Mouse (Mus musculus): ENCODE results near the gene Rce1. TPM values are rescaled to one million over a fixed set of nuclear protein-coding genes. Genes with fewer than 3 reads are reported as not detected.

Gene Rce1
- polyA plus RNA-seq (2015; fragmentation: Nextera tagmentation; extraction: Ambion mirVana) = 53.7 and 54.1 TPM in 2 replicates

DNA sequence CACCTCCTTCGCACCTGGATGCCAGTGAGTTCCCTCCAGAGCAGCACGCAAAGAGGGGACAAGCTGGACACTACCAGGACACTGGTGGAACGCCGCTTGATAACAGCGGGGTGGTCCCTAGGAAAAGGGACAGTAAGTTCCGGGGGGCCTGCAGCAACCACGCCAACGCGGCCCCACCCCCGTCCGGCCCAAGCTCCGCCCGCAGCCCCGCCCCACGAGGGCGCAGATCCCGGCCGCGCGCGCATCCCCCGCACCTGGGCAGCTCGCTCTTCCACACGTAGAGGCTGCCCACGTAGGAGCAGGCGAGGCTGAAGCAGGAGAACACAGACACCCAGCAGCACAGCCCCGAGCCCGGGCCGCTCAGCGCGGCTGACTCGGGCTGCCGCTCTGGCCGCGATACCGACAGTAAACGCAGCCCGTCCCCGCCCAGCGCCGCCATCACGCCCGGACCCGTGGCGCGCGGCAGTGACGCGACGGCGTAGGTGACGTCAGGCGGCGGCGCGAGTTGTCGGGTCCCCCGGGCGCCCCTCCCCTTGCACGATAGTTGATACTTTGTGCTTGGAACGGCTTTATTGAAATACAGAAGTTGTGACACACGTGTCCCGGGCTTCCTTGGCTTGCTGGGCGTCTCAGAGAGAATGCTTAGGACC, at the start of gene Rce1:
Gene Rce1 (minus strand): TSS at position 463 of the 650 bp plus-strand sequence.
- Histone ChIP-seq H3K36me3 (replicated peaks) (peaks cover 17% of the 10 kb centered on the region), H3K9ac (peak within 1 kb of the TSS; percentile 82), H3K27me3 (replicated peaks) (no peaks in the 10 kb centered on the region), H3K4me2 (peak within 1 kb of the TSS; percentile 95), H3K4me1 (peaks cover 43% of the 10 kb centered on the region), H3K9me3 (no peaks in the 10 kb centered on the region), H3K4me3 (peak within 1 kb of the TSS; percentile 82), H3K27ac (peak within 1 kb of the TSS; percentile 92)
- peak; percentile 89 for ATAC-seq (replicated peaks)
- WGBS = under 1% methylated on average over 64 of the region's 64 CpGs

DNA sequence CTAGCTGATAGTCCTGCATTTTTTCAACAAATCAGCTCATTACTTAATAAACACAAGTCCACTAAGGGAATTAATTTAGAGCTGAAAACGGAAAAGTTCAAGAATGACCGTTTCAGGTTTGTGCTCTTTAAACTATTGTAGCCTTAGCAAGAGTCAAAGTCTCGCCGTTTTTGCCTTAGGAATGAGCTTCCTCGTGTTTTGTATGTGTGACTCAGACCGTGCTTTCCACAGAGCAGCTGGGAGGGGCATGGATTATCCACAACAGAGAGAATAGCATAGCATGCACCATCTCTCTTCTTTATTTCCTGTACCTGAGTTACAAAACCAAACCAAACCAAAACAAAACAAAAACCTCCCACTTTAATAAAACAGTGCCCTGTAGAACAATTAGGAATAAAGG, 47.0 kb upstream of the Rce1 start:
- no peak overlapping the region for H3K27ac ChIP-seq
- no peaks in the 10 kb centered on the region for H3K9me3 ChIP-seq
- H3K4me1 ChIP-seq = no peaks in the 10 kb centered on the region
- H3K9ac ChIP-seq = no peak overlapping the region
- H3K27me3 ChIP-seq (replicated peaks) = no peaks in the 10 kb centered on the region
- no peaks in the 10 kb centered on the region for H3K36me3 ChIP-seq (replicated peaks)
- H3K4me3 ChIP-seq = no peak overlapping the region
- no peak for ATAC-seq (replicated peaks)
- no peak overlapping the region for H3K4me2 ChIP-seq
- 41% methylated on average over 6 of the region's 6 CpGs for WGBS

DNA sequence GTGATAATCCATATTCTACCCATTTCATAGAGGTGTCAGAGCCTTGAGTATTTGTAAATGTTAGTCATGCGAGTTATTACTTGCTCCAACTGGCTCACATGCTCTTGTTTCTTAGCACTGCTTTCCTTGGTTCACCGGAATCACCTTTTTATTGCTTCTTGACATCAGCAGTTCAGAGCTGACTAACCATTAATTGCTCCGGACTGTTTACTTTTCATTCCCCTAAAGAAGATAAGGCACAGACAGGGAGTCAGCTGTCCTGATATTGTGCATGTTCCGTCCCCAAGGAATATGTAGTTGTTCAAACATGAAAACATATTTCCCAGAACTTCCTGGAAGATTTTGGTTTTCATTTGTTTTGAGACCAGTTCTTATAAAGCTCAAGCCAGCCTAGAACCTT, 45.3 kb upstream of the Rce1 start:
- no peaks in the 10 kb centered on the region for H3K36me3 ChIP-seq (replicated peaks)
- H3K9me3 ChIP-seq = no peaks in the 10 kb centered on the region
- H3K9ac ChIP-seq = no peak overlapping the region
- H3K27me3 ChIP-seq (replicated peaks) = no peaks in the 10 kb centered on the region
- no peak overlapping the region for H3K27ac ChIP-seq
- no peak overlapping the region for H3K4me2 ChIP-seq
- no peaks in the 10 kb centered on the region for H3K4me1 ChIP-seq
- H3K4me3 ChIP-seq = no peak overlapping the region
- ATAC-seq (replicated peaks) = no peak
- 92% methylated on average over 4 of the region's 4 CpGs for WGBS

DNA sequence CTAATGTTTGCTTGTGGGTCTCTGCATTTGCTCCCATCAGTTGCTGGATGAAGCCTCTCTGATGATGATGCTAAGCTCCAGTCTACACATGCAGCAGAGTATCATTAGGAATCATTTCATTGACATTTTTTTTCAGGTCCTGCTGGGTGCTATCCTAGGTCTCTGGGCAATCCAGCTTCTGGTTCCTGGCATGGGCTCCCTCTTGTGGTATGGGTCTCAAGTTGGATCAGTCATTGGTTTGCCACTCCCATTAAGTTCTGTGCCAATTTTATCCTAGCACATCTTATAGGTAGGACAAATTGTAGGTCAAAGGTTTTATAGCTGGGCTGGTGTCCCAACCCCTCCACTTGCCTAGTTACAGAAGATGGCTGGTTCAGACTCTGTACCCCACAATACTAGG, 41.4 kb upstream of the Rce1 start:
- Histone ChIP-seq H3K36me3 (replicated peaks) (no peaks in the 10 kb centered on the region), H3K4me3 (no peak overlapping the region), H3K27me3 (replicated peaks) (no peaks in the 10 kb centered on the region), H3K4me1 (no peaks in the 10 kb centered on the region), H3K9me3 (no peaks in the 10 kb centered on the region), H3K9ac (no peak overlapping the region), H3K27ac (no peak overlapping the region), H3K4me2 (no peak overlapping the region)
- no peak for ATAC-seq (replicated peaks)

DNA sequence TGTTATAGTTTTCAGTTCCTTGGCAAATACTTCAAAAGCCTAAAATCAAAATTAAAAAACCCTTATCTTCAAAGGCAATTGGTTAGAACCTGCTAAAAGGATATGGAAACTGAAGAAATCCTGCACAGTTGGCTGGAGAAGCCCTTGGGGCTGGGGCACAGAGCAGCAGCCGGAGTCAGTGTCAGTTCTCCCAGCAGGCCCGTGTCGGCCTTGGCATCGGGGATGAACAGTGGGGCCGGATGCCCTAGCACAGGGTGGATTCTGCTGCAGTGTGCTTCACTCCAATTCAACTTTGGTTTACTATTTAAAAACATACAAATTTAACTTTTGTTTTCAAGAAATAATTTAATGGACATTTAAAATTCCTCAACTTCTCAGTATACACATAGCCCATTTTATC, 32.7 kb upstream of the Rce1 start:
- Histone ChIP-seq H3K27ac (no peak overlapping the region), H3K9ac (no peak overlapping the region), H3K9me3 (no peaks in the 10 kb centered on the region), H3K27me3 (replicated peaks) (no peaks in the 10 kb centered on the region), H3K4me3 (no peak overlapping the region), H3K4me2 (no peak overlapping the region), H3K36me3 (replicated peaks) (no peaks in the 10 kb centered on the region), H3K4me1 (no peaks in the 10 kb centered on the region)
- no peak for ATAC-seq (replicated peaks)
- WGBS = 88% methylated on average over 5 of the region's 5 CpGs

DNA sequence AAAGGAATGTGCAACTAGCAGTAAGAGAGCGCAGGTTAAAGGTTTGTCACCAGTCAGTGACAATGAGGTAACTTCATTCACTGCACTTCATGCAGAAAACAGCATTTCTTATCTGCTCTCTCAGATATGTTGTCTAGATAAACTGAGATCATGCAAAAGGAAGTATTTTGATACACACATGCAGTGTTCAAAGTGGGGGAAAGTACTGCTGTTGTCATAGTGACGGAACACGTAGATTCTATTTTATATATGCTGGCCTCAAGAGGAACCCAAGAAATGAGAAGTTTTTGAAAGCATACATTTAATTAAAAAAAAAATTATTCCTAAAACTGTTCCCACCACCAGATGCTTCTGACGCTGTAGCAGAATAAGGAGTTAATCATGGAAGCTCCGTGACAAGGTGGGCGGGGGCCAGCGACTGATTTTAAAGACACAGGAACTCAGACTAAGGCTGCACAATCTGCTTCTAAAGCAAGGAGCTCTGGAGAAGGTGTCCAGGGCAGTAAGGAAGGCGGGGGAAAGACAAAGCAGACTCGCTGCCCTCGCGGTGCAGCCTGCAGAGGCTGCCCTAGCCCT, 21.6 kb upstream of the Rce1 start:
- no peaks in the 10 kb centered on the region for H3K27me3 ChIP-seq (replicated peaks)
- 62% methylated on average over 11 of the region's 11 CpGs for WGBS
- no peaks in the 10 kb centered on the region for H3K4me1 ChIP-seq
- H3K9me3 ChIP-seq = no peaks in the 10 kb centered on the region
- H3K27ac ChIP-seq = no peak overlapping the region
- no peaks in the 10 kb centered on the region for H3K36me3 ChIP-seq (replicated peaks)
- ATAC-seq (replicated peaks) = no peak
- no peak overlapping the region for H3K4me3 ChIP-seq
- no peak overlapping the region for H3K4me2 ChIP-seq
- H3K9ac ChIP-seq = no peak overlapping the region

DNA sequence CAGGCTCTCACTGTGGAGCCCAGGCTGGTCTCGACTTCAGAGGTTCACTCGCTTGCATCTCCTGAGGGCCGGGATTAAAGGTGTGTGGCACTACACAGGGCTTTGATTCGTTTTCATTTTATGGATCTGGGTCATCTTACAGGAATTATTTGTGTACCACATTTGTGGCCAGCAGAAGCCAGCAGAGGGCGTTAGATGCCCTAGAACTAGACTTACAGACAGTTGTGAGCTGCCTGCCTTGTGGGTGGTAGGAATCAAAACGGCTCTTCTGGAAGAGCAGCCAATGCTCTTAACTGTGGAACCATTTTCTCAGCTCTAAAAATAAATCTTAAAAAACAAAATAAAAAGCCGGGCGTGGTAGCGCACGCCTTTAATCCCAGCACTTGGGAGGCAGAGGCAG, 18.8 kb upstream of the Rce1 start:
- no peaks in the 10 kb centered on the region for H3K27me3 ChIP-seq (replicated peaks)
- H3K27ac ChIP-seq = no peak overlapping the region
- H3K9me3 ChIP-seq = no peaks in the 10 kb centered on the region
- no peak overlapping the region for H3K9ac ChIP-seq
- H3K4me1 ChIP-seq = no peaks in the 10 kb centered on the region
- no peak overlapping the region for H3K4me2 ChIP-seq
- H3K36me3 ChIP-seq (replicated peaks) = no peaks in the 10 kb centered on the region
- 46% methylated on average over 10 of the region's 10 CpGs for WGBS
- ATAC-seq (replicated peaks) = no peak
- H3K4me3 ChIP-seq = no peak overlapping the region

DNA sequence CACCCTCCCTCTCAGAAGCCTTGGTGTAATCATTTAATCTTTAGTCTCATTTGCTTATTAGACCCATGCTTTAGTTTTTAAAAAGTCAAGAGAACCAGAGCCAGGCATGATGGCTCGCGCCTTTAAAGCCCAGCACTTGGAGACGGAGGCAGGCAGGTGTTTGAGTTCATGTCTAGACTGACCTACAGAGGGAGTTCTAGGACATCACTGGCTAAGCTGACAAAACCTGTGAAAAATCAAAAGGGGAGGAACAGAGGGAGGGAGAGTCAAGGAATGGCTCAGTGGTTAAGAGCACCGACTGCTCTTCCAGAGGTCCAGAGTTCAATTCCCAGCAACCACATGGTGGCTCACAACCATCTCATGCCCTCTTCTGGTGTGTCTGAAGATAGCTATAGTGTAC, 10.5 kb upstream of the Rce1 start:
- Histone ChIP-seq H3K36me3 (replicated peaks) (no peaks in the 10 kb centered on the region), H3K4me2 (no peak overlapping the region), H3K9me3 (no peaks in the 10 kb centered on the region), H3K4me3 (no peak overlapping the region), H3K9ac (no peak overlapping the region), H3K4me1 (no peaks in the 10 kb centered on the region), H3K27me3 (replicated peaks) (no peaks in the 10 kb centered on the region), H3K27ac (no peak overlapping the region)
- no peak for ATAC-seq (replicated peaks)
- 66% methylated on average over 4 of the region's 4 CpGs for WGBS

DNA sequence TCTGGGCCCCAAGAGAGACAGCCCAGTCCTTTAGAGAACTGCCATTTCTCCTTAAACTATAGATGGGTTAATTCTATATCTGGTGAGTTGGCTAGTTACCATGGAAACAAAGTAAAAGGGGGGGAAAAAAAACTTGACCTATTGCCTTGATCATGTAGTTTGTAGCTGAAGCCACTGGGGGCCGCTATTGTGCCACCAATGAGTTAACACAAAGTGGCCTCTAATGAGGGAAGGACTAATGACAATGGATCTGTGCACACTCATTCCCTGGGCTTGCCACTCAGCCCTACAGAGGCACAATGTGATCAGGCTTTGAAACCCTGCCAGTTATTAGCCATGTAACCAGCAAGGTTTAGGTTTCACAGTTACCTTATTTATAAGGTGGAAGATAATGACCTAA, 3.4 kb upstream of the Rce1 start:
- H3K27ac ChIP-seq = peak overlapping the region; percentile 68
- H3K9me3 ChIP-seq = no peaks in the 10 kb centered on the region
- H3K36me3 ChIP-seq (replicated peaks) = 0 out of 2 replicates have a peak, but pooled peaks cover 3% of the 10 kb centered on the region
- 0% methylated on average over 1 of the region's 1 CpGs for WGBS
- H3K4me3 ChIP-seq = no peak overlapping the region
- no peak for ATAC-seq (replicated peaks)
- peaks cover 43% of the 10 kb centered on the region for H3K4me1 ChIP-seq
- H3K27me3 ChIP-seq (replicated peaks) = no peaks in the 10 kb centered on the region
- peak overlapping the region; percentile 41 for H3K9ac ChIP-seq
- no peak overlapping the region for H3K4me2 ChIP-seq

DNA sequence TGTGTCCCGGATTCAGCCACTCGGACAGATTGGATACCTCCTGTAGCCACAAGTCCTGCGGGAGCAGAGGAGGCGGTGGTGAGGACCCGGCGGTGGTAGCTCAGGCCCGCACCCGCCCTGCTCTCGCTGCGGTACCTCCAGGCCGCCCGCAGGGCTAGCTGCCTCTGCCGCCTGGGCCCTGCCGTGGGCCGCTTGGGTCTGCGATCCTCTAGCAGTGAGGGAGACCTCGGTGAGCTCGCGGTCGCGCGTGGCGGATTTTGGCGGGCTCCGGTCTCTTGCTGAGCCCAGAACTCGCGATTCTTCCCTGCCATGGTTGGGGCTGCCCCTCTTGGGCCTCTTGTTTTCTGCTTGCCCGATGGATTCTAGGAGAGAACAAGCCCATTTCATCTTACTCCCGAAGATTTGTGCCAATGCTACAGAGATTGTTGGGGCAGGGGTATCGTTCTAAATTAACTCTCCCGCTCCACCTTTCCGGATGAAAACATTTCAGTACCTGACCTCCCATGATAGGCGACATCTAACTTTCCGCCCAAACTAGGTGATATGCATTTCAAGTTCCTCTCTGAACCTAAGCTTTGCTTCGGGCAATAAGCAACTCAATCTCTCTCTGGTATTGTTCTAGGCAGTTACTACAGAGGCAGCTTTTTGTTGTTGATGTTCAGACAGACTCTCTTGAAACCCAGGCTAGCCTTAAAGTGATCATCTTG, 541 bp upstream of the Rce1 start:
- peak; percentile 62 for ATAC-seq (replicated peaks)

DNA sequence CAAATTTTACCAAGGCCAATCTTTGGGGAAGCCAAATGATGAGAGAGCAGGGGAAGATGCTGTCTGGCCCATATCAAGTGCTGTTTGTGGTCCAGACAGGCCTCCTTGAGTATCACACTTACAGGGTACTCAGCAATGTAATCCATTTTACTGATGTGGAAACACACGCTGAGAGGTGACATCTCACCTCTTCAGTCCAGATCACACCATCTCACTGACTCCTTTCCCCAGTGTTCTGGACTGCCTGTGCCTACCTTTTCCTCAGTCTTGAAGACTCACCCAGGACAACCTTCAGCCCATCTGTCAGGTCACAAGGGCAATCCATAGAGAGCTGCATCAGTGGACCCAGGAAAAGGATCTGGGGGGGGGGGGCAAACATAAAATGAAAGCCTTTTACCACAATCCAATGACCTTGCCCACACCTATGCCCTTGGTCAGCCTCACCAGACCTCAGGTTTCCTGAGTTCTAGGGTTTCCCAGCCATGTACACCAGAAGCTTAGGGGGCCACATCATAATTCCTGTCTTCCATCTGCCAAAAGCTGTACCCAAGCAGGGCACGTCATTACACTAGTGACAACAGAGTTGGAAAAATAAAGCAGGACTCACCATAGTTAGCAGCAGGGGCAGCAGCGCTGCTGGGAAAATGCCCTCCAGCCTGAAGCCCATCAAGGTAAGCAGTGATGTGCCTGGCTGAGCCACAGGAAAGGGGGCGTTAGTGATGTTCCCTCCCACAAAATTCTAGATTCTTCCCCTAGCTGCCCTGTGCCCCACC, 849 bp downstream of the Rce1 start:
- Histone ChIP-seq H3K9ac (peak overlapping the region; percentile 82), H3K9me3 (no peaks in the 10 kb centered on the region), H3K4me1 (peaks cover 43% of the 10 kb centered on the region), H3K4me3 (peak overlapping the region; percentile 82), H3K27me3 (replicated peaks) (no peaks in the 10 kb centered on the region), H3K4me2 (peak overlapping the region; percentile 95), H3K36me3 (replicated peaks) (peaks cover 17% of the 10 kb centered on the region), H3K27ac (peak overlapping the region; percentile 92)
- peak; percentile 4; the same call in 1 of the 2 replicates for ATAC-seq (replicated peaks)
- 24% methylated on average over 4 of the region's 4 CpGs for WGBS

More for the DNA sequence above, 541 bp upstream of the Rce1 start:
- peak overlapping the region; percentile 82 for H3K9ac ChIP-seq
- H3K27ac ChIP-seq = peak overlapping the region; percentile 92
- H3K27me3 ChIP-seq (replicated peaks) = no peaks in the 10 kb centered on the region
- H3K4me1 ChIP-seq = peaks cover 43% of the 10 kb centered on the region
- peak overlapping the region; percentile 95 for H3K4me2 ChIP-seq
- peaks cover 17% of the 10 kb centered on the region for H3K36me3 ChIP-seq (replicated peaks)
- H3K9me3 ChIP-seq = no peaks in the 10 kb centered on the region
- WGBS = 2% methylated on average over 35 of the region's 35 CpGs
- H3K4me3 ChIP-seq = peak overlapping the region; percentile 82

DNA sequence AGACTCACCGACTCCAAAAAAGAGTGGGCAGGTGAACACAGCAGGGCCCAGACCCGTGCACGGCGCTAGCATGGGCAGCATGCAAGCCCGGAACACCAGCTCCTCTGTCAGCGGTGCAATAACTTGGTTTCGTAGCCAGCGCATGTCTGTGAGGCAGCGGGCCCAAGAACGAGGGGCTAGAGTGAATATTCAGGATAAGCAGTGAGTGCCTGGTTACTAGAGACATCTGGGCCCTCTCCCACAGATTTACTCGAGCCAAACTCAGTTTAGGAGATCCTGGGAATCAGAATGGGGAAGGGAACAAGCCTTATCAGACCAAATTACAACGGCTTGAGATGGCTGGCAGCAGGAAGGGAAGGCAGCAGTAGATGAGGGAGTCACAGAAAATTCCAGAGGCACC, 1.4 kb downstream of the Rce1 start:
- peak overlapping the region; percentile 82 for H3K9ac ChIP-seq
- 95% methylated on average over 12 of the region's 12 CpGs for WGBS
- no peaks in the 10 kb centered on the region for H3K9me3 ChIP-seq
- peak overlapping the region; percentile 82; the same call in 1 of the 2 replicates for H3K4me3 ChIP-seq
- 0 out of 2 replicates have a peak overlapping the region, but pooled peaks have one; percentile 95 for H3K4me2 ChIP-seq
- H3K4me1 ChIP-seq = peaks cover 39% of the 10 kb centered on the region
- no peaks in the 10 kb centered on the region for H3K27me3 ChIP-seq (replicated peaks)
- no peak overlapping the region for H3K27ac ChIP-seq
- no peak for ATAC-seq (replicated peaks)
- peaks cover 17% of the 10 kb centered on the region for H3K36me3 ChIP-seq (replicated peaks)
